Mouse (Mus musculus) heart, postnatal 14 days (tissue): ENCODE measurements at regions not wholly inside any gene's neighbourhood (a gene's known extent, or its start where the extent isn't known, plus 50 kb on each side); places are given as distances from the start of the nearest gene placed in this dataset.

Experiments
- DNase-seq, 2 experiments: peaks; one replicate each; pipeline ENCODE4 v3.0.0; 2021 to 2022
- intact Hi-C: fragments of 180-260 bp; cut with DNase I; formaldehyde crosslinking; loops from one replicate; pipeline ENCODE4 v1.15.1; 2025

GRCm38 (mm10) chr12:96198928-96199327, 506.9 kb downstream of the Flrt2 start:
- intact Hi-C loops, result no loop called here
- DNase-seq, result no peak

GRCm38 (mm10) chr12:96201855-96202254, 509.8 kb downstream of the Flrt2 start:
- intact Hi-C loops, result no loop called here
- DNase-seq, result no peak

DNA sequence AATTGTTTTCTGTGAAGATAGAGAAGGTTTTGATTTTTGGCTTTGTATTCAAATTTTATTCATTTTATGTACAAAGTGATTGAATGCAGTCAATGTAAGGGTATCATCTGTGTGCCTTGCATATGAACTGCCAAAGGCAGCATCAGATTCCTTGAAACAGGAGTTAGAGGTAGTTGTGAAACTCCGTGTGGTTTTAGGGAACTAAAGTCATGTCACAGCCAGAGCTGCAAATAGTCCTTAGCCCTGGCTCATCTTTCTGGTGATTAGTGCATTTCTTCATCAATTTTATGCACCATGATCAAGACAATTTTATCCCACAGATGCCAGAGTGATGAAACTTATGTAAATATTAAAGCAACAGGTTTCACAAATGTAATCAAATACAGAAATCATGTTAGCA, 534.4 kb downstream of the Flrt2 start:
- no peak for DNase-seq
- intact Hi-C loops, result no loop called here

- intact Hi-C loops, result no loop called here
- no peak for DNase-seq
Measured at GRCm38 (mm10) chr12:96228714-96229113, 536.7 kb downstream of the Flrt2 start.

DNA sequence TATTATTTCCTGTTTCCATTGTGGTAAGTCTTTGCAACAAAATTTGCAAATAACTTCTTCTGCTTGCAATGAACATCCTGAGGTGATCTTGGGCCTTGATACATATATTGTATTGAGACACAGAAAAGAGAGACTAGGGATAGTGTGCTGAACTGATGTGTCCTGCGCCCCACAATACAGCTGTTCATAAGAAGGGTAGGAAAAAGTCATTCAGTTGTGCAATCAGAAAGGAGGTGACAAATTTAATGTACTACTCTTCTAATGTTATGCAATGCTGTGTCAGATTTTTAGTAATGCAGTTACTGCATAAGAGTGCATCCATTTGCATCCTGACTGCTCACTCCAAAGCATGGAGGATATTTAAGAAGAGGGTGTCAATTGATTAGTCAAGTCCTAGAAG, 543.5 kb downstream of the Flrt2 start:
- intact Hi-C loops, result no loop called here
- DNase-seq, result no peak

DNA sequence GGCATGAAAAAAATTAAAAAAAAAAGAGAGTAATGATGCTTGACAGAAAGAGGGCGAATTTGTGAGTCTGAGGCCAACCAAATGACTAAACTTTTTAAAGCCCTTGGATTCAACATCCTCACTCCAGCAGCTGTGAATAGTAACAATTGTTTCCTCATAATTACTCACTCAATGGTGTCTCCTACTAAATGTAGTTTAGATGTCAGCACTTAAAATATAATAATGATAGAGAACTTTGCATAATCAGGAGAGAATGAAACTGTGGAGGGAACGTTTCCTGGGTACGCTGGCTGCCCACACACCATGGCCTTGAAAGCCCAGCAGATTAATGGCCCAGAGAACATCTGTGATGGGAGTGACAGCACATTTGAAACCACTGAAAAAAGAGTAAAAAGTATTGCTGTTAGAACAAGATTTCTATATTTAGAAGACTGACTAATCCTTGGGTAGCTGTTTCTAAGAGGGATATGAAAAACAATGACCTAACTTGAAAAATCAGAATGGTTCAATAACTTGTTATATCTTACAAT, 544.0 kb downstream of the Flrt2 start:
- no peak for DNase-seq
- intact Hi-C loops, result no loop called here

DNA sequence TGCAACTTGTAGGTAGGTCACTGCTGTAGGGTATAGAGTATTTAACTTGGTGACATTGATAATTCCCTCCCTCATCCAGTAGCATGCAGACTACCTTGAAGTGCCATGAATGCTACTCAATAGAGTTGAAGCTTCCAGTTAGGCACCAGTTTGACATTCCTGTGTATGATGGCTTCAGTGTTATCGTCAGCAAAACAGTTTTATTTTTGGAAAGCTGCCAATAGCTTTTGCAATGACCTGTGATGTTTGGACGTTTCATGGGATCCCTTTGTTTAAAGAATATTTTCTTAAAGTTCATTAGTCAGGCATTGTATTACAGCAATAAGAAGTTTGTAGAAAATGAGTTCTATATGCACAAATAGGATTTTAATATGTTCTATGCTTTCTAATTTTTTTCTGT, 547.6 kb downstream of the Flrt2 start:
- DNase-seq, result no peak
- intact Hi-C loops, result no loop called here

- DNase-seq, result no peak
- intact Hi-C loops, result no loop called here
Measured at GRCm38 (mm10) chr12:96261978-96262377, 570.0 kb downstream of the Flrt2 start.

DNA sequence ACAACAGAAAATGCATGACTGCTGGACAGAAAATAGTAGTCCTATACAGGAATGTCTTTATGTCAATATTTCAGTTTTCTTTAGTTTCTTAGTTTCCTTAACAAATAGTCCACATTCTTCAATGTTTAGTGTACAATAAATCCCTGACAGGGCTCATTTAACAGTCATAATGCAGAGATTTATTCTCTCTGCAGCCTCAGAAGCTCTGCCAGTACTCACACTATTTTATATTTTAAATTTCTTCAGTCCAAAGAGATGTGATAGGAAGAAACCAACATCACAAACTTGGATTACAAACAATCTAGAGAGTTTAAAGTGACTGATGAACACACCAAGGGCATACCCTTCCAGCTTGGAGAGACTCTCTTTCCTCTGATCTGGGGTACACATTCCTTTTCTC, 583.9 kb downstream of the Flrt2 start:
- intact Hi-C loops, result no loop called here

GRCm38 (mm10) chr12:96311137-96311536, 619.1 kb downstream of the Flrt2 start:
- peak; percentile 56 to 76 for DNase-seq
- intact Hi-C loops, result no loop called here

More for the DNA sequence above, 583.9 kb downstream of the Flrt2 start:
- DNase-seq, result no peak

DNA sequence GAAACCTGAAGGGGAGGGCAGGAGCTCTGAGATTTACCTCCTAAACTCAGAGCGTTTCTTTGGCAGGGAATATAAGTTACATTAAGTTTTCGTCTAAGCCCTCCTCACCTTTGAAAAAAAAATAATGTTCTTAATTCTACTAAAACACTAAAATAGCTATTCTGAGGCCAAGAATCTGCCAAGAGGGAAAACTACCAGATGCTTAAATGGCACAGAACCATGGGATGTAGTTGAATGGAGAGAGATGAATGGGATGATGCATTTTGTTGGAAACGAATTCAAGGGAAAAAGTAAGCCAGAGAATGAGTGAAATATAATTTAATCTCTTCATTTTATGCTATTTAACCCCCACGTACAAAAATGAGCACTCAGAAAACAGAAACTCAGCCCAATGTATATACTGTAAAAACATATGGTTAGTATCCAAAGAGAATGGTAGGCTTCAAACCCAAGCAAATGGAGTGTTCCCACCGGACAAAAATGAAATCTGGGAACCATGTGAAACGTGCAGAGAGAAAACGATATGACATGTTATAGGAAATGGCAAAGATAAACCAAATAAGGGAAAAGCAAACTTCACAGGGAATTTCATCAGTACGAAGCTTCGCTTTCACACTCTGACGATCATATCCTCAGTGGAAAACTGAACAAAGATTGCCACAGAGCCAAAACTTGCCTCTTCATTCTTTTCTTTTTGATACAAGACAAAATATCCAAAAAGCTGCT, 631.2 kb downstream of the Flrt2 start:
- DNase-seq, result peak in 1 of 2 experiments; percentile 4
- intact Hi-C loops, result no loop called here

- intact Hi-C loops, result no loop called here
- DNase-seq, result no peak
Measured at GRCm38 (mm10) chr12:96351143-96351542, 659.1 kb downstream of the Flrt2 start.

DNA sequence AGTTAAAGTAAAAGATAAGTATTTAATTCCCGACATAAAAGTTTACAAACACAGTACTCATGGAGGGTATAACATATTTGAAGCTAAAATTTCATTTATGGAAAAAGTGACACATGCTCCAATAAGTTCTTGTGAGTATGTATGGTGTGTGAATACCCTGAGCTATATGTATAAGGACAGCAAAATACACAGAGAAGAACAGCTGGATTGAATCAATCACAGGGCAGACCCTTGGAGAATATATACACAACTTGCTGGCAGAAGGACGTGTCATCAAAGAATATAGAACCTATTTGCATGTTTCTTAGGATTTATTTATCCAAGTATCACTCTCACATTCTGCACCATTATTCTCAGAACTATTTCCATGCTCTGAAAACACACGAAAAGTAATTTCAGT, 686.9 kb downstream of the Flrt2 start:
- no peak for DNase-seq
- intact Hi-C loops, result no loop called here

- no peak for DNase-seq
- intact Hi-C loops, result no loop called here
Measured at GRCm38 (mm10) chr12:96419104-96419503, 727.1 kb downstream of the Flrt2 start.

GRCm38 (mm10) chr12:96419567-96419966, 727.5 kb downstream of the Flrt2 start:
- intact Hi-C loops, result no loop called here
- DNase-seq, result no peak

GRCm38 (mm10) chr12:96427589-96427988, 735.6 kb downstream of the Flrt2 start:
- no peak for DNase-seq
- intact Hi-C loops, result no loop called here

GRCm38 (mm10) chr12:96442546-96442945, 750.5 kb downstream of the Flrt2 start:
- intact Hi-C loops, result no loop called here
- no peak for DNase-seq

GRCm38 (mm10) chr12:96453374-96453773, 761.3 kb downstream of the Flrt2 start:
- intact Hi-C loops, result no loop called here
- DNase-seq, result no peak

GRCm38 (mm10) chr12:96476344-96476743, 784.3 kb downstream of the Flrt2 start:
- no peak for DNase-seq
- intact Hi-C loops, result no loop called here

GRCm38 (mm10) chr12:96488448-96488960, 796.5 kb downstream of the Flrt2 start:
- intact Hi-C loops, result no loop called here
- no peak for DNase-seq

GRCm38 (mm10) chr12:96509658-96510057, 817.6 kb downstream of the Flrt2 start:
- intact Hi-C loops, result no loop called here
- no peak for DNase-seq

DNA sequence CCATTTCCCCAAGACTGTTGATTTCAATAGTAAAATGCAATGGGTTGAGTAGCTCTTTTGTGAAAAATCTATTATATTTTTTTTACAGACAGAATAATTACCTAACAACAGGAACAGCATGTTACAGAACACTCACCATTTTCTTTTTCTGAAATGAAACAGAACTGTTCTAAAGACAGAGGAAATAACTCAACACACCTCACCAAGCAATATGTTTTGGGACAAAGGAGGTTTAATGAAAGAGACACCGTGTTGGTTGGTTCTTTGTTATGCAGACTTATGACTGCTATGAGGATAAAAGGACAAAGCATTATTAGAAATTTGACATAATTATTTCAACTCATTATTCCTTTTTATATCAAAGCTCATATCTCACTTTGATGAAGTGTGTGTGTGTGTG, 866.8 kb downstream of the Flrt2 start:
- intact Hi-C loops, result no loop called here
- no peak for DNase-seq
